Mouse (Mus musculus) thymus, adult 18-20 months (tissue): ENCODE data around the gene Cadps.

ENCODE experiments used
- DNase-seq, 2 experiments: peaks; one replicate each; pipeline ENCODE4 v3.0.0; 2022; ENCODE audit warnings: mixed read lengths in 2 of 2

Gene Cadps

DNA sequence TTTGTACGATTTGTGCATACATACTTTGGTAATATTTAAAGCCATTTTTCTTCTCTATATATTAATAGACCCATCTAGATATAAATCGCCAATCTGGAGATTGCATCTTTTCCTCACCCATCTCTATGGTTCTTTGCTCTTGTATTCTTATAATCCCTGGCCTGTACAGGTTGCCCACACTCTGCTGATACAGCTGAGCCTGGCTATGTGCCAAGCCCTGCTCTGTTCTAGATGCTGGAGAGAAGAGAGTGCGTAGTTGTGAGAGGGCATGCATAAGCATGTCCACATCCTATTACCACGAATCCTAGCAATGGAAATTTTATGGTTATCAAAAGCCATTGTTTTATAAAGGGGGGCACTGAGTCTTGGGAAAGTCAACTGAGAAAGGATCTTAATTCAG is 360.7 kb downstream of the Cadps start:
- no peak for DNase-seq

DNA sequence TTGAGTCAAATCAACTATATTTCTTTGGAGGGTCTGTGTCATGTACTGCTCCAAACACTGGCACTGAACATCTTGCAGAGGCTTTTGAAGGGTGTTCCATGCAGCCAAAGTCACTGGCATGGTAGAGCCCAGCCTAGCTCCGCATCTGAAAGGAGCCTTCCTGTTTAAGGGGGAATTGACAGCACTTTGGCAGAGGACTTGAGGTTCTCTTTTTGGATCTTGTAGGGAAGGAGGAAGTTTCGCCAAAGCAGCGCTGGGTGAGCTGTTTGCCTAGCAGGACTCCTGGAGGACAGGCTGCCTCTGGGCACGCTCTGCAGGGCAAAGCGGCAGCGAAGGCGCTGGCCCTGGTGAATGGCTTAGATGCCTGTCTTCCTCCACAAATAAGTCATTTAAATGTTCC is 363.2 kb downstream of the Cadps start:
- no peak for DNase-seq

DNA sequence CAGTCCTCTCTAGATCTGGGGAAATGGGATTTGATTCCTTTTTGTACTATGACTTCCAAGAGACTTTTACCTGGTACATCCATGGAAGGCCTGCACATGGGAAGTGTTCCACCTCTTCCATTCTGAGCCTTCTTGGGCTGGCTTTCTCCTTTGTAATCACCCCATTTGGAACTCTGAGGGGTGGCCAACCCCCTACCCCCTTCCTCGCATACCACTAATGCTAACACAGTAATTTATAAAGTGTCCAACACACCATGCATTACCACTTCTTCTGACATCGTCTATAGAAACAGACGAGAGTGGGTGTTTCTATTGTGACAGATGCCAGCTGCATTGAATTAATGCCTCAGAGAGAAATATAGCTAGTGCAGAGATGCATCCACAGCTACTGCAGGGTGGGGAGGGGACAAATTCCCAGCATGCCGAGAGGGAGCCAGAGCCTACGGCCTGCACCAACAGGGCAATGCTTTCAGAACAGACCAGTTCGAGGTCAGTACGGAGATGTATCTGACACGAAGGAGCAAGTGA is 367.8 kb downstream of the Cadps start:
- no peak for DNase-seq

DNA sequence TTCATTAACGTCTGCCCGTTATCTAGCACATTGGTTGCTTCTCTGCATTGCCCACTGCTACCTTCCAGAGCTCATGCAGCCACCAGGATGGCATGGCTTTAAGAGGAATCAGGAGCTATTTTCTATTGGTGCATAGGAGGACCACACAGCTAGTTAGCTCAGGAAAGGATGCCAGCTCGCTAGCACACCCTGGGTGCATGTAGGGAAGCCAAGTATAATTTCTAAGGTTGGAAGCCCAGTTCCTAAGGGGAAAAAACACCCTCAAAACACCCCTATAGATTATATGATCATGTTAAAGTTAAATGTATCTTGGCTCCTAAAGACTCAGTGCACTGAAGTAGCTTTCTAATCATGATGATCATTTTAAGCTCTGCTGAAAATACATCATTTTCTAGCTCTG is 372.1 kb downstream of the Cadps start:
- no peak for DNase-seq

DNA sequence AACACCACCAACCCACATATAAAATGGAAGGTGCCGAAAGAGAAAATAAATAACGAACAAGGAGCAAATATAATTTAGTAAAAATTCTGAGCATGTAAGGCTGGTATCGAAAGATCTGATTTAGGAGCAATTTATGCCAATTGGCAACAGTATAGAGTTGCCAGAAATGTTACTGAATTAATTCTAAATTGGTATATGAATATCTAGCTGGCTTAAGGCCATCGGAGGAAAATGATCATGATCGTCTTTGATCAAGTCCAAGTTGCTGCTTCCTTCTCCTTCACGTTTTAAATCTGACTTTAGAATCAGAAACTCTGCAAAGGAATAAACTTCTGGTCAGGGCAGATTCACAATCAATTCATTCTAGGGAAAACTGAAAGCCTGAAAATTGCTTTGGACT is 374.0 kb downstream of the Cadps start:
- no peak for DNase-seq

DNA sequence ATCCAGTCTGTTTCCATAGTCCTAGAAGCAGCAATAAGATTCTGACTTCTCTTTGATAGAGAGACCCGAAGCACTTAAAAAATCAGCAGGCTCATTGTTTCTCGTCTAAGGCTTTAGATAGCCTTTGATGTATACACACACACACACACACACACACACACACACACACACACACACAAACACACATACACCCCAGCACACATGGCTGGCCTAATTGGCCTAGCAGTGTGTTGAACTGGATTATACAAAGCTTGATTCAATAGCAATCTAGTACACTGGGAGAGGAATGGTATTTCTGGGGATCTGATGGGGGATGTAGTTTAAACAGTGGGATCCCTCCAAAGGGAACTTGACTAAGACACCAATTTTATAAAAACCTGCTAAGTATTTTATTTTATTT is 381.9 kb downstream of the Cadps start:
- no peak for DNase-seq

DNA sequence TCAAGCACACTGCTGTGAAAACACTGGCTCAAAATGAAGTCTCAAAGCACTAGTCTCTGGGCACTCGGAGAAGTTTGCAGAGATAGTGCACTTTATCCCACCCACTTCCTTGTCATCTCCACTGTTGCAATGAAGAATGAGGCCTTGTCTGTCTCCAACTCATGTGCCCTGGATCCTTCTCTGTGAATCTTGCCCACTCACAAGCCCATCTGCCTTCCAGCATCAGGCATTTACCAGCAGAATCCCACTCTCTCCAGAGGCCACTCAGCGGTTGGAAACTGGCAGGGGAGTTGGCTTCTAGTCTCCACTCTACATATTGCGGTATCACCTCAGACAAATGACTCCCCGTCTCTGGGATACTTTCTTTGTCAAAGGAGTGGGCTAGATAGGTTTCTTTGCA is 384.9 kb downstream of the Cadps start:
- DNase-seq: no peak

DNA sequence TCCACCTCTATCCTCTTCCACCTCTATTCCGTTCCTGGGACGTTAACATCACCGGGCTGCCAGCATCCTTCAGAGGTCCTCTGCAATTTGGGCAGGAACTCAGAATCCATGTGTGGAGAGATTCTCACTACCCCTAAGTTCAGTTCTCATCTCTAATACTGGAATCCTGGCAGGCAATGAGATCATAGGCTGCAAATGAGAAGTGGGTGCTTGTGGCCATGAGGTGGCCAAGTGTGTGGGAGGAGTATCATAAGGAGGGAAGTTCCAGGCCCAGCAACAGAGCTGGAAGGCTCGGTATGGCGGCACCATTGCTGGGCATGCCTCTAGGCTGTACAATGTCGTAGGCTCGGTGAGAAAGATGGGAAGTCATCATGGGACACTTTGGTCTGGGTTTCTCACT is 385.5 kb downstream of the Cadps start:
- DNase-seq: no peak

DNA sequence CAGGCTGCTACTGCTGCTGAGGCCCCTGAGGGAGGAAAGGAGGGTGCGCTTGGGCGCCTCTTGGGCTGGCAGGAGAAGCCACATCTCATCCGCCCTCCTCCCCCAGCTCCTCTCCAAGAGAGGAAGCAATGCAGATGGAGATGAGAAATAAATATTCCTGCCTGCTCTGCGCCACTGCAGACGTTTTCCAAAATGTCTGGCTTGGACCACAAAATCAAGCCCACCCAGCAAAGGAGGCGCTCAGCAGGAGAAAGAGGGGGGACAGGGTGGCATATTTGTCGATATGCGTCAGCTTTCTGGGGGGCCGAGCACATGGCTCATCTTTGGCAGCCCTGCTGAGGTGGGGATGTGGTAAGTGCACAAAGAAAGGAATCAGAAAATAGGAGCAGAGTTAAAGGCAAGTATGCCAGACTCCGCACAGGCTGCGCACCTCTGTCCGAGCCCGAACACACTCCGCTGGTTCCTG is 385.9 kb downstream of the Cadps start:
- no peak for DNase-seq

DNA sequence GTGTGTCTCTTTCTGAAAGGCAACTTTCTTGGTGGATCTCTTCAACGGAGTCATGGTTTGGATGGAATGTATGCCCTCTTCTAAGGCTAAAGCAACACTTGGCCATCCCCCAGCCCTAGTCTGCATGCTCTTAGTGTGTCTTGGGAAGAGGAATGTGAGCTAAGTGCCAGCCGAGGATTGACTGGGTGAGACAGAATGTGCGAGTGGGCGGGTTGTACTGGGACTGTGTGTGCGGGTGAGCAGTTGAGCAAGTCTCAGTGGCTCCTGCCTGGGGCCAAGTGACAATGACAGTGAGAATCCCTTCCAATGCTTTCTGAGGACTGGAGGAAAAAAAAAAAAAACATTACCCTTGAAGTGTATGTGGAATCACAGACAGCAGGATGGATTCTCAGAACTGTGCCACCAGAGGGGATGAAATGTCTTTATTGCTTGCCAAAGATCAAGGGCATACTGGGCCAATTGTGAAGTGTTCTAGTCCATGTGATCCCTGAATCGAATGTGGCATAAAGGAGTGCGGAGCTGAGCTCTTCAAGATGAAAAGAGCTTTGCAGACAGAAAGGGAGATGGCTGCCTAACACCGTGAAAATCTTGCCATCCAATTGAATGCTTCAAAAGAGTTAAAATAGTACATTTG is 394.7 kb downstream of the Cadps start:
- DNase-seq: no peak

DNA sequence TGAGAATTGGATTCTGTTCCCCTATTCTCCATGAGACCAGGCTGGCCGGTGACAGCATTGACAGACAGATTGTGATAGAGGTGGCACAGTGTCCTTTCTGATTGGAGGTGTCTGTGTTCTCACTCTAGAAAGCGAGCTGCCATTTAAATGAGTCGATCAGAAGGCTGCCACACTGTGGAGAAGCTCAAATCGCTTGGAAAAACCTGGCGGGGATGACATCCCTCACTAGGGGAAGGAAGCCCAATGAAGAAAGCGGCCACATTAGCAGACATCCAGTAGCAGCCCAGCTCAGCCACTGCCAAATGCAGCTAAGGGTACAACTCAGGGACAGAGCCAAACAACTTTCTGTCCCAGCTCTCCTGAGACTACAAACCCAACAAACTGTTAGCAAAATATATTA is 397.6 kb downstream of the Cadps start:
- no peak for DNase-seq

DNA sequence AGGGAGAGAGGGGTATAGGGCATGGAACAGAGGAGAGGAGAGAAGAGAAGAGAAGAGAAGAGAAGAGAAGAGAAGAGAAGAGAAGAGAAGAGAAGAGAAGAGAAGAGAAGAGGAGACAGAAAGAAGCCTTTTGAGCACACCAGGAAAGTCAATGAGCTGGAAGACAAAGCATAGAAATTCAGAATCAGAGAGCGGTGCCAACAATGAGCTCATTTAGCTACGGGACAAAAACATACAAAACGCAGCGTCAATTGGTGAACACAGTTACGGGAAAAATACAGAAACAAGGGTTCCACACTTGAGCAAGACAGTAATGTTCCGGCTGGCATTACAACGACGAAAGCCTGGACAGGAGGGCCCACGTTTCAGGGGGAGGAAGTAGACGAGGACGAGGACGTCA is 412.6 kb downstream of the Cadps start:
- DNase-seq: no peak

DNA sequence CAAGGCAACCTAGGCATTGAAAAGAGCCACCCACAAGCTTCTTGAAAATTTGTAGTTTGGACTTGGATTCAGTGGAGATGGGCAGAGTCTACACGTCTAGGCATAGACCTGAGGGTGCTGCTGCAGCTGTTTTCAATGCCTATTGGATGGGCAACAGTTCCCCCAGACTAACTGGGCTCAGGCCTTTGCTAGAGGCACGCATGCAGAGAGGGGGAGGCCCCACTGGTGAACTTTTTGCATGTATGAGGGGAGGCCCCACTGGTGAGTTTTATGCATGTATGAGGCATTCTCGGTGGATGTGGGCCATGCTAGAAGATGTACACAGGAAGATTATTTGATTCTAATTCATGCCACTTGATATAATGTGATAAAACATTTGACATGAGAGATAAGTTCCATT is 413.1 kb downstream of the Cadps start:
- DNase-seq: no peak

DNA sequence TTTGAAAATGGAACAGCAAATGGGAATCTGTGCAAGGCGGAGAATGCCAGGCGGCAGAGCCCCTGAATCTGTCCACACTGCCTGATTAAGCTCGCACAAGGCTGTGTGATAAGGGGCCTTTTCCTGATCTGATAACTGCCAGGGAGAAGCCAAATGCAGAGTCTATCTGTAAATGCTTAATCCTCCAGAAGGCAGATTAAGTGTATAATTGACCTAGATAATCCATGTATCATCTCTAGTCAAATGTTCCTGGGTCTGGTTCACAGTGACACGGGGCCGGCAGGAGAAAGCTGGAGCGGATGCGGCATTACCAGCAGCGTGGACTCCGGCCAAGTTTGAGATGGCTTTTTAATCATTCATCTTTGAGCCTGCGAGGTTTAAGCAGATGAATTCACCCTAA is 416.3 kb downstream of the Cadps start:
- DNase-seq: no peak

DNA sequence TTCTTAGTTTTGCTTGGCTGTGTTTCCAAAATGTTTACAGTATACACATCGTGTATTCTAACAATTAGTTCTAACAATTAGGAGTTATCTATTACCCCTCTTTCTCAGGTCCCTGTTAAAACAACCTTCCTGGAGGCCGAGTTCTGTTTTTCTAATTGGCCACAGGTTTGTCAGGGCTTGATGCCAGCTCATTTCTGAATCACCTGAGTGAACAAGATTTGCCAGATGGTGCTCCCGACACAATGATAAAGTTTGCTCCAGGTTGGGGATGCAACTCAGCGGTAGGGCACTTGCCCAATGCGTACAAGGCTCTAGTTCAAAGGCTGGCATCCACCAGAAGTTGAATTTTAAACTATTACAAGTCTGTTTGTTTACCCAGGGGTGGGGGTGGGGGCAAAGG is 417.7 kb downstream of the Cadps start:
- DNase-seq: no peak

DNA sequence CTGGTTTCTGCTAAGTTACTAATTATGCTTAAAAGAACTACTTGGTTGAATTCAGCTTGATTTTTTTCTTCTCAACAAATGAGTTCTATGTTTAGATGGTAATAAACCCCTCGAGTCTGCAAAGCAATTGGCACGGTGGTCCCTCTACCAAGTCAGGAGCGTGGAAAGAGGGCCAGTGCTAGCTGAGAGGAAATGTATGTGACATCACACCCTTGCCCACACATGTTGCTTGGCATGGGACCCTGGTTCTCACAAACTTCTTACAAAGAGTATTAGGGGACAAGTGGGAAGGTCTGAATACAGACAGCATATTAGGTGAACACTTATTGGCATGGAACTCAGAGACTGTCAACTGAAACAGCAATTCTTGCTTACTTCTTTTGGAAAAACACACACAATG is 418.2 kb downstream of the Cadps start:
- no peak for DNase-seq

DNA sequence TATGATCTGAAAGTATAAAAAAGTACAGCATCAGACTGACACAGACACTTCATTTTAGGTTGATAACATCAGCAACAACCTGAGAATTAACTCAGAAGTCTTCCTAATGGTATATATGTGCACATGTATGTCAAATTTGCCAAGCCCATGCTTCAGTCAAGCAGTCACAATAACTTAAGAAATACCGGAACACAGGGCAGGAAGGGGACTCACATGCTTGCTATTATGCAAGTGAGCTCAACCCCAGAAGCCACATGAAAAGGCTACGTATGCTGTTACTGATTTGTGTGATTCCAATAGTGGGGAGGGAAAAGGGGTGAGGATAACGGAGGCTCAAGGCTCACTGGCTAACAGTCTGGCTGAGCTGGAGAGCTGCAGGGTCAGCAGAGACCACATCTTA is 418.8 kb downstream of the Cadps start:
- DNase-seq: no peak

DNA sequence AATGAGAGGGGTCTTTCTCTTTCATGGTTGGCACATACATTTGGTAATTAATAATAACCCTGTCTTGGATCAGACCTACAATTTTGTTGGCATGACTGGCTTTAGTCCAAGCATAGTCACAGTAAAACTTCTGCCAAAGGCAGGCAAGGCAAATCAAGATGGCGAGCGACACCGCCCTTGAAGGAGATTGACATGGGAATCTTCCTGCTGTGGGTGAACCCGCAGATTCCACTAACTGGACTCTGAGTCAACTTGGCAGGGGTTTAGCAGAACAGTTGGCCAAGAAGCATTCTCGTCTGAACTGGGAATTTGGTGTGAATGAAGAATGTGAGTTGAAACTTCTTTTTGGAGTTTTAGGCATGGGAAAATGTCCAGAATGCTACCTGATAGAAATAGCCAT is 422.8 kb downstream of the Cadps start:
- DNase-seq: no peak

DNA sequence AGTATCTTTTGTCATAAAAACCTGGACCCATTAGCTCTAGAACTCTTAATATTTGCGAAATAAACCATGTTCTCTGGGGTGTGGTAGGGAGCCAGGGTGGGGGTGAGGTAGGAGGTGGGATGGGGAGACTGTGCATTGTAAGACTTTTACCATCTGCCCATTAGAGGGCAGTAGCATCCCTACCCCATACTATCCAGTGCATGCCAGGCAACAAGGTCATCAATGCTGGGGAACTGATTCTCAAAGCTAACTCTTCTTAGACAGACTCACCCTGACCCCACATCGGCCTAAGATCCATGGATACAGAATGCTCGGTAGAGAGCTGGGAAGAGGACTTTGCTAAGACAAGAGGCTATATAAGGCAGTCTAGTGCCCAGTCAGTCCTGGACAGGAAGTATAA is 425.3 kb downstream of the Cadps start:
- DNase-seq: no peak

DNA sequence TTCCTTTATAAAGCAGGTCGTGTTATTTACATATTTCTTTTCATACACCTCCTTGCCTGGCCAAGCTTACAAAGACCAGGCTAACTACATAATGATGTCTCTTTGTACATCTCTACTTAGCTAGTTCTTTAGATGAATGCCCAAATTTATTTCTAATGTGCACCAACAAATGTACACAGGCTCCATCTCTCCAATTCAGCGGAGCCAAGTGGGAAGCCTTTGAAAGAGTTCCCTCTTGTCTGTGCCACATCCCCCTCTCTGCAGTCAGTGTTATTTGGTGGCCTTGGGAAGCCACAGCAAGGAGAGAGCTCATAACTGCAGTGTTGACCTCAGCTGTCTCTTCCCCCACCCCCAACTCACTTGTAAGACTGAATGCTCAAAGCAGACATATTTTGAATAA is 428.6 kb downstream of the Cadps start:
- DNase-seq: no peak

DNA sequence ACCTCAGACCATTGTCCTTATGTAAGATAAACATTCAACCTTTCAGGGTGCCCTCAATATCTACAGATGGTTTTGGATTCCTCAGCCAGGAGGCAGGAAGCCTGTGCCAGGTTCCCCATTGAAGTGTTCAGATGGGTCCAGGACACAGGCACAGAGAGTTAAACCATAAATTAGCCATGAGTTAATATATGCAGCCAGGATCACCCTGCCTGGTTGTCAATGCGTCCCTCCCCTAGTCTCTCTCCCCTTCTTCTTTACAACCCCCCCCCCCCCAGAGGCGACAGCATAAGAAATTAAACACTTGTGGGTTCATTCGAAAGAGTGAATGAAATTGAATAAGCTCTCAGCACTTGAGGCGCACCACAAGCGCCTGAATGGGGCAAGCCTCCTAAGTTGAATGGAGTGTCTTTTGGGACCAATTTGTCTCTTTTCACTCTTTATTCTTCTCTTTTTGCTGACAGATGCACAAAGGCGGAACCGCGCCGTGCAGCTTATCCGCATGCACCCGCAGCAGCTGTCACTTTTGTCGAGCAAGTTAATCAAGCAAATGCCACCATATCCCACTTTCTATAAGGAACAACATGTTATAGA is 429.5 kb downstream of the Cadps start:
- no peak for DNase-seq

DNA sequence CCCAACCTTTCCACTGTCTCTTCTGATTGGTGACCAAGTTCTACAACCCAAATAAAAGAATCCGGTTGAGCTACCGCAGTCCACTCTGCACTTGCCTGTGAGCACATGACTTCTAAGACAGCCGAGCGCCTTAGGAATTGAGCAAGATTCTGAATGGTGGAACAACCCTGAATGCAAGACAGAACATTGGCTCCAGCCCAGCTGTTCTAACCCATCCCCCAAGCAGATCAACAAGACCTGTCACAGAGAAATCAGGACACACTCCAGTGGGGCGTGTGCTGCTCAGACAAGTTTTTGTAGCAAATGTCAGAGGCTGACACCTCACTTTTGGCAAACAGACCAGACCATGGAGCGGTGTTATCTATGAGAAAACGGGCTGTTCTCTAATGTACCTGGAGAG is 431.7 kb downstream of the Cadps start:
- no peak for DNase-seq

DNA sequence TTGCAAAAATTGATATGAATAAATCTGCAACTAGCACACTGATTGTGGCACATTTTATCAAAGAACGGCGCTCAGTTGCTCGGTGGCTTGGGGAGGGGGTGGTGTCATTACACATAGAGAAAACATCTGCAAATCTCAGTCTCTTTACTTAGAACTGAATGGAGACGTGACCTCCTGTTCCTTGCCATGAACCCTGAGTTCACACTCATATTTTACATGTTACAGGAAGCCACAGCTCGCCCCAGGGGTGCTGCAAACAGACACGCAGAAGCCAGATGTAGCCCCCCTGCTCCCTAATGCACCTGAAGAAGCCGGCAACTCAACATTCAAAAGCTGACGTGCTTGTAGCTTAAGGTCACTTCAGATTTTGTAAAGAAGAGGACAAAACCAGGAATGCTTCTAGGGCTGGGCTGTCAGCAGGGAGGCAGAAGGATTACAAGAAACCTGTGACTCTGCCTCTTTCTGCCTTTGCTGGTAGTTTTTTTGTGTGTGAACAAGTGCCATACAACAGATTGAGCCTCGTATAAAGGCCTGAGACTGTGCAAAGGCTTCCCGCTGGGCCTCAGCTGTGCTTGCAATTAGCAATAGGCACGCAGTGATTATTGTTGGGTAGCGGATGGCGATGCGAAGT is 434.0 kb downstream of the Cadps start:
- no peak for DNase-seq

DNA sequence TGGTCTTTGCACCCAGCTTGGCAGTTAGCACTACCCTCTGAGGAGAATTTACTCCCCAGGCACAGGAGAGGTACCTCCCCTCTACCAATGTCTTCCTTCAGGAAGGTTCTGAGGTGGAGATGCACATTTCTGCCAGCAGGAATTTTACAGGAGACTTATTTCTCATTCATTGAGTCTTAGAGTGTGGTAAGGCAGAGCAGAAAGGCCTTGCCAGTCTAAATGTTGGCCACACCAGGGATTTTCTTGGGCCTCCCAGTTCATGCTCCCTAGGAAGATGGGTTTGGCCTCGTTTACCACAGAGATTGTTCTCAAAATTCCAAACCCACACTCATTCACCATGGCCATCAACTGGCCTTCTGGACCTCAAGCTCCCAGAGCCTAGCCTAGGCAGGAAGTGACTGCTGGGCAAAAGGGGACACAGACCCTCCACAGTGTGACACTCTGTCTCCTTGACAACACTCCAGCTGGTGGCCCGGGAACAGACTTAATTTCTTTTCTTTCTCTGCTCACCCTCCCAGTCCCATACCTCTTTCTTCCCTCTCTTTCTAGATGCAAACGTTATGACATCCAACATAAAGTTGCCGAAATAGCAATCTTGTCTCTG is 434.6 kb downstream of the Cadps start:
- DNase-seq: no peak
